Mouse (Mus musculus) intestine, postnatal 0 days (tissue): ENCODE results near the gene Otulinl. TPM values are rescaled to one million over a fixed set of nuclear protein-coding genes. Genes with fewer than 3 reads are reported as not detected.

Experiments
- ATAC-seq: fragments of 200-750 bp; cut with Nextera tagmentation; 2 replicates; pipeline ENCODE4 v1.8.0; 2017; ENCODE audit warnings: mild to moderate bottlenecking, moderate TSS enrichment, moderate library complexity
- H3K27ac ChIP-seq: fragments of 300-500 bp; sonication (generic); 2 replicates; pipeline ENCODE4 v1.5.1; 2014; ENCODE audit warnings: mild to moderate bottlenecking, low read depth, low read length, moderate library complexity
- H3K27me3 ChIP-seq: fragments of 300-500 bp; sonication (generic); replicated peaks from 2 replicates; pipeline ENCODE4 v1.6.1; 2014; ENCODE audit warnings: low read length, mixed read lengths; ENCODE audit not compliant: control insufficient read depth, insufficient read depth
- H3K36me3 ChIP-seq: fragments of 300-500 bp; sonication (generic); 2 replicates; pipeline ENCODE4 v1.6.1; 2014; ENCODE audit warnings: mild to moderate bottlenecking, moderate library complexity; ENCODE audit not compliant: control insufficient read depth, insufficient read depth
- H3K4me1 ChIP-seq: fragments of 300-500 bp; sonication (generic); replicated peaks from 2 replicates; pipeline ENCODE4 v1.6.1; 2014; ENCODE audit warnings: antibody characterized with exemption, low read length, mixed read lengths; ENCODE audit not compliant: control insufficient read depth, insufficient read depth
- H3K4me2 ChIP-seq: fragments of 300-500 bp; sonication (generic); replicated peaks from 2 replicates; pipeline ENCODE4 v1.6.1; 2014; ENCODE audit warnings: low read depth, mild to moderate bottlenecking, moderate library complexity
- H3K4me3 ChIP-seq: fragments of 300-500 bp; sonication (generic); 2 replicates; pipeline ENCODE4 v1.5.1; 2014; ENCODE audit warnings: low read depth, low read length
- H3K9ac ChIP-seq: fragments of 300-500 bp; sonication (generic); 2 replicates; pipeline ENCODE4 v1.6.1; 2014; ENCODE audit warnings: mild to moderate bottlenecking, low read depth, low read length
- H3K9me3 ChIP-seq: fragments of 300-500 bp; sonication (generic); 2 replicates; pipeline ENCODE4 v1.6.1; 2016; ENCODE audit warnings: mixed run types; ENCODE audit not compliant: control insufficient read depth
- CTCF ChIP-seq: sonication (generic); IDR thresholded peaks from 2 replicates; pipeline ENCODE4 v1.5.1; 2016; ENCODE audit warnings: low read depth, mild to moderate bottlenecking, control low read depth, antibody characterized with exemption, moderate library complexity
- WGBS: fragments of 180-500 bp; shearing (Covaris S2); extraction: QIAGEN DNeasy Blood & Tissue Kit; methylation state at CpG from one replicate; pipeline ENCODE4 v1.1.7; 2014; 5-methylcytosine and 5-hydroxymethylcytosine counted together
- polyA plus RNA-seq: library from polyadenylated mRNA; unstranded; fragments of >200 nt; fragmentation: Nextera tagmentation; extraction: Ambion mirVana; gene quantifications from 2 replicates; pipeline ENCODE4 v1.2.1, GENCODE M21; 2015

Gene Otulinl
- polyA plus RNA-seq, 1 experiment from 2014 or later: 9.0 TPM

DNA sequence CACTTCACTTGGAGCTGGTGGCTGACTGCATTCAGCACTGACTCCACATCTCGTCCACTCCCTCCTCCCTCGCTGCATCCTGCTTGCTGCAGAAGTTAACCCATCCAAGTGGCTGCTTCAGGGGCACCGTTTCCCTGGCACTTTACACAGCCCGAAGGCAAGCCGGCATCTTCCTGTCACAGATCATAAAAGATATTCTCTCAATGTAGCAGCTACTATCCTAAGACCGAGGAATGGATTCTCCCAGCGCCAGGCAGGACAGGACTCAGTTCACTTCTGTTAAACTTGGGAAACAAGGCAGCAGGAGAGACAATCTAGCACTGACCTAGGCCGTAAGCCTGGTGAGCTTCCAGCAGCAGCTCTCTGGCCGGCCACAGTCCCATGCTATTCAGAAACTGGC is 5.2 kb downstream of the Otulinl start:
- Histone ChIP-seq H3K4me3 (no peak overlapping the region), H3K4me1 (0 out of 2 replicates have a peak, but pooled peaks cover 4% of the 10 kb centered on the region), H3K36me3 (no peaks in the 10 kb centered on the region), H3K9me3 (no peaks in the 10 kb centered on the region), H3K27ac (no peak overlapping the region), H3K9ac (no peak overlapping the region), H3K4me2 (no peak overlapping the region), H3K27me3 (0 out of 2 replicates have a peak, but pooled peaks cover 4% of the 10 kb centered on the region)
- ATAC-seq: no peak
- WGBS: 64% methylated on average over 9 of the region's 9 CpGs
- TF ChIP-seq CTCF: no peak

DNA sequence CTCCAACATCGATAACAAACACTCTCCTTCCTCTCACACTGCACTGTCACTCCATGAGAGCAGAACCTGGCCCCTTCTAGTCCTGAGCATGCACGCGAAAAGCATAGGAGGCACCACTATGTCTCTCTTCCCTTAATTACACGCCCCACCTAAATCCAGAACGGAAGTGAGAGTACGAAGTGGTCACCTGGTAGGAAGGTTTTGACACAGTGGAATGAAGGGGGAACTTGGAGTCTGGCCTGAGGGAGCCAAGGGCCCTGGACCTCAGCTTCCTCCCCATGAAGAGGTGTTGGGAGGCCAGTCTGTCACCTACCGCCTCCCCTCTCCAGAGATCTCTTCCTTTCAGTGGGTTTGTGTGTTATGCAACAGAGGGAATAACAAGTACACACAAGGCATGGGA is 6.3 kb downstream of the Otulinl start:
- no peaks in the 10 kb centered on the region for H3K36me3 ChIP-seq
- no peaks in the 10 kb centered on the region for H3K27me3 ChIP-seq
- ATAC-seq: no peak
- H3K4me1 ChIP-seq: no peaks in the 10 kb centered on the region
- no peak overlapping the region for H3K4me3 ChIP-seq
- no peak overlapping the region for H3K27ac ChIP-seq
- H3K4me2 ChIP-seq: no peak overlapping the region
- 82% methylated on average over 7 of the region's 7 CpGs for WGBS
- TF ChIP-seq CTCF: no peak
- H3K9me3 ChIP-seq: no peaks in the 10 kb centered on the region
- no peak overlapping the region for H3K9ac ChIP-seq

DNA sequence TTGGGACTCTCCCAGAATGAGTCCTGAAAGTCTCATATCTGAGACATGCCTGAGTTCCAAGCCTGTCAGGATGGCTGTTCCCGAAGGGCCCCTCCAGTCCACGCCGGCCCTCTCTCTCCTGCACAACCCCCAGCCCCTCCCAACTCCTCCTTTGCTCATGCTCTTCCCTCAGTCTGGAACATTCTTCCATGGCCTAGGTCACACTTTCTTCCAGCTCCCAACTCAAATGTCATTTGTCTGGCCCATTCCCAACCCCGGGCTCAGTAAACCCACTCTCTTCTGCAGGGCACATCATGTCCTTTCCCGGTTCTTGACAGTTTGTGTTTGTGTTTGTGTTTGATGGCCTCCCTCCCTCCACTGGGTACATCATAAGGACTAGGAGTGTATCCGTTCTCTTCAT is 7.3 kb downstream of the Otulinl start:
- no peak overlapping the region for H3K4me3 ChIP-seq
- no peaks in the 10 kb centered on the region for H3K36me3 ChIP-seq
- no peak for ATAC-seq
- H3K27ac ChIP-seq: no peak overlapping the region
- H3K27me3 ChIP-seq: no peaks in the 10 kb centered on the region
- no peaks in the 10 kb centered on the region for H3K4me1 ChIP-seq
- no peak overlapping the region for H3K9ac ChIP-seq
- no peak for TF ChIP-seq CTCF
- no peak overlapping the region for H3K4me2 ChIP-seq
- WGBS: 73% methylated on average over 6 of the region's 6 CpGs
- H3K9me3 ChIP-seq: no peaks in the 10 kb centered on the region

DNA sequence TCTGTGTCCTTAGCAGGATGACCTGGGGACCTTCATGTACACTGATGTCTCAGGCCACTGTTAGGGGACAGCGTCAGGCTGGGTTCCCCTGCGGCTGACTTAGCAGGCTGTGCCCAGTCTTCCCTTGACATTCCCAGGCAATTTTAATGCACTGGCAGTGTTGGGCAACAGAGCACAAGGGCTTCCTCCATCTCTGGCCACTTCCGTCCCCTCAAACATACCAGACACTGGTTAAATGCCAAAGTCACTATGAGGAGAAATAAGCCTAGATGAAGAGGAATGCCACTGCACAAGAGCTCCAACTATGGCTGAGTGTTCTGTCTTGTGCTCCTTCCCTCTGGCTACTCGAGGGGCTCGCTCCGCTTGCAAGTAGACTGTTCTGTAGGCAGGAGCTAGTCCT is 8.2 kb downstream of the Otulinl start:
- no peak for ATAC-seq
- Histone ChIP-seq H3K4me2 (no peak overlapping the region), H3K9me3 (no peaks in the 10 kb centered on the region), H3K4me1 (no peaks in the 10 kb centered on the region), H3K27ac (no peak overlapping the region), H3K9ac (no peak overlapping the region), H3K4me3 (no peak overlapping the region), H3K27me3 (no peaks in the 10 kb centered on the region), H3K36me3 (no peaks in the 10 kb centered on the region)
- 92% methylated on average over 6 of the region's 6 CpGs for WGBS
- no peak for TF ChIP-seq CTCF

DNA sequence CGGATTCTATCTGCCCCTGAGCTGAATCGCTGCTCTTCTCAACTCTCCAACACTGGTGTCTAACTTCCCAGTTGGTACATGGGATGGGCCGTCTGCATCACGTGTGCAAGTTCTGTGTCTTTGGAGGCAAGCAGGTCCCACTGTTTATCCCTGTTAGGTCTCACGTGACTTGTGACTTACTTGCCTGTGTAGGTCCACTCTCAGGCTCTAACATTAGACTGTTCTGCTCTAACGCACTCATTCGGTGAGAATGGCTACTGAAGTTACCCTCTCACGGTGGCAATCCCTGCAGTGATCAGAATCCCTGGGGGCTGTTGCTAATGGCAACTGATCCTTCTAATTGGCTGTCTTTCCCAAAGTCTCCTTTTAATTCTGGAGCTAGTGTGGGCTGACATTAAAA is 9.1 kb downstream of the Otulinl start:
- 82% methylated on average over 8 of the region's 8 CpGs for WGBS

DNA sequence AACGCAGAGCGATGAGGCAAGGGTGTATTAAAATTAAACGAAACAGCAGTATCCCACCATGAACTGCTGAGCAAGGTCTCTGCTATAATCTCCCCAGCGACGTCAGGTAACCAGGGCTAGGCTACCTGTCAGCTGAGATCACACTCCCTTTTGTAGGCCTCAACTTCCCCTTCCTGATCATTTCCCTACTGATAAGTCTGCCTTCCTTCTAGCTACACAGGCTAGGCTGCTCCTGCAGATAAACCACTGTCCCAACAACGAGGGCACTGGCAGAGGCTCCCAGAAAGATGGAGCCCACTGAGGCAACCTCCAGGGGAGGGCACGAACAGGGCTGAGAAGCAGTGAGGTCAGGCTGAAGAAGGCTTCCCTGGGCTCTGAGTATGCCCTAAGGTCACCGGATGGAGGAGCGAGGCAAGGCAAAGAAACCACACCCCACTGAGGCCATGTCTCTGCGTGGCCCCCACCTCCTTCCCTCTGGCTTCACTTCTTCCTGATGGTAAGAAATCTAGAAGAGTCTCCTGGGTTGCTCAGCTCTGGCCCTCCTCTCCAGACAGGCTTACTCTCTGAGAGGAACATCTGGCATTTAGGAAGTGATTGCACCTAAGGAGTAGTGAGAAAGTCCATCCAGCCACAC is 9.7 kb downstream of the Otulinl start:
- no peaks in the 10 kb centered on the region for H3K27me3 ChIP-seq
- no peak overlapping the region for H3K4me2 ChIP-seq
- TF ChIP-seq CTCF: no peak
- no peak for ATAC-seq
- no peak overlapping the region for H3K27ac ChIP-seq
- H3K9ac ChIP-seq: no peak overlapping the region
- no peak overlapping the region for H3K4me3 ChIP-seq
- H3K36me3 ChIP-seq: no peaks in the 10 kb centered on the region
- 77% methylated on average over 10 of the region's 10 CpGs for WGBS
- H3K4me1 ChIP-seq: no peaks in the 10 kb centered on the region
- no peaks in the 10 kb centered on the region for H3K9me3 ChIP-seq

More for the DNA sequence above, 9.1 kb downstream of the Otulinl start:
- no peak overlapping the region for H3K4me3 ChIP-seq
- H3K4me2 ChIP-seq: no peak overlapping the region
- no peak overlapping the region for H3K27ac ChIP-seq
- ATAC-seq: no peak
- no peak for TF ChIP-seq CTCF
- no peaks in the 10 kb centered on the region for H3K27me3 ChIP-seq
- no peaks in the 10 kb centered on the region for H3K4me1 ChIP-seq
- no peaks in the 10 kb centered on the region for H3K9me3 ChIP-seq
- H3K9ac ChIP-seq: no peak overlapping the region
- H3K36me3 ChIP-seq: no peaks in the 10 kb centered on the region

DNA sequence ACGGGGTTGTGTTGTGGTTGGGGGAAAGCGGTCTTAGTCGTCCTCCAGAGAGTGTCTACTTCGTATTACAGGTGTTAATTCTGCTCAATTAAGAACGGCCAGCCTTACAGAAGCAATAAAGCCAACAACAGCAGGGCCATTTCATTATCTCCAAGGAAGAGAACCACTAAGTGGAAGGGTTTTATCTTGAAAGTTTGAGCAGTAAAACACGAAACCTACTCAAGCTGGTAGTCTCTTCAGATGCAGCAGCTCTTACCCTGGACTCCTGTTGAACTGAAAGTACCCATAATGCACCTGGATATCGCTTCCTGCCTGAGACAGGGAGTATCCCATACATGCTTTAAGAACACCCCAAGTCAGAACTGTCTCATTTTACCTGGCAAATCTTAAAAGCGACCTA is 10.7 kb downstream of the Otulinl start:
- no peaks in the 10 kb centered on the region for H3K27me3 ChIP-seq
- 74% methylated on average over 8 of the region's 8 CpGs for WGBS

More for the DNA sequence above, 10.7 kb downstream of the Otulinl start:
- Histone ChIP-seq H3K36me3 (no peaks in the 10 kb centered on the region), H3K4me2 (no peak overlapping the region), H3K4me3 (no peak overlapping the region), H3K9ac (no peak overlapping the region), H3K9me3 (no peaks in the 10 kb centered on the region), H3K4me1 (no peaks in the 10 kb centered on the region), H3K27ac (no peak overlapping the region)
- ATAC-seq: no peak
- no peak for TF ChIP-seq CTCF
